Mouse (Mus musculus) embryonic fibroblast, embryonic 13.5 days (primary cell): ENCODE measurements around the gene Lyrm4.

Experiments
- CTCF ChIP-seq: IDR thresholded peaks from 2 replicates; pipeline ENCODE4 v1.5.1; 2011; ENCODE audit warnings: mild to moderate bottlenecking, control low read depth, low read length, moderate library complexity, borderline replicate concordance; ENCODE audit not compliant: insufficient read depth
- POLR2A ChIP-seq: IDR thresholded peaks from 2 replicates; pipeline ENCODE4 v1.6.1; 2011; ENCODE audit warnings: low read depth, mild to moderate bottlenecking, control low read depth, low read length, moderate library complexity

DNA sequence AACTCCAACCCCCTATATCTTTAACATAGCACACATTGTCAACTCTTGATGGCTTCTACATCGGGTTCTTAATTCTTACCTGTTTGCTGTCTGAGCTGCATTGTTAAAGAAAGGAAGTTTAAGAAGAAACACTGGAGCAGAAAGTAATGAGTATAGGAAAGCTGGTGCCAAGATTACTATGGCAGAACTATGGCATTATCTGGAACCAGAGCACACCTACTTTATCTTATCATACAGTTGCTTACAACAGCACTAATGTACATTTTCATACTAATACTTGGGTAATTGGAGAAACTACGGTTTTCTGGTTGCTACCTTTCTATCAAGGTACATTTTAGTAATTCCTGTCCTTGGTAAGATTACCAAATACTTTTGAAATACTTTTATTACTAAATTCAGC is 29.9 kb downstream of the Lyrm4 start:
- no peak for TF ChIP-seq POLR2A
- no peak for TF ChIP-seq CTCF
